Mouse (Mus musculus) layer of hippocampus, postnatal 25 days (tissue): ENCODE results near the gene Dlx3. TPM values are rescaled to one million over a fixed set of nuclear protein-coding genes. Genes with fewer than 3 reads are reported as not detected.
A peak's percentile ranks its signal among the peaks of the same experiment; 100 is the strongest.

ENCODE experiments used
- DNase-seq, 2 experiments: peaks; one replicate each; pipeline ENCODE4 v3.0.0; 2022; ENCODE audit warnings: mixed read lengths in 2 of 2, low spot score in 1 of 2; ENCODE audit errors: extremely low spot score in 1 of 2
- total RNA-seq, 2 experiments: library from RNA; stranded (reverse); gene quantifications; 2 replicates each; pipeline ENCODE4 v1.2.3; 2021

Dlx3 gene
- not detected for total RNA-seq

- DNase-seq: no peak
Observed at GRCm38 (mm10) chr11:95119990-95120632, at the start of gene Dlx3. Gene Dlx3 (plus strand): TSS chr11:95120119.

- DNase-seq: no peak
Observed at GRCm38 (mm10) chr11:95070140-95071107, 49.5 kb upstream of the Dlx3 start.

- DNase-seq: no peak
Observed at GRCm38 (mm10) chr11:95071266-95071665, 48.7 kb upstream of the Dlx3 start.

GRCm38 (mm10) chr11:95072136-95072535 lies 47.8 kb upstream of the Dlx3 start:
- no peak for DNase-seq

GRCm38 (mm10) chr11:95072804-95073203 lies 47.1 kb upstream of the Dlx3 start:
- no peak for DNase-seq

GRCm38 (mm10) chr11:95073835-95074234 lies 46.1 kb upstream of the Dlx3 start:
- DNase-seq: no peak

GRCm38 (mm10) chr11:95074694-95075093 lies 45.2 kb upstream of the Dlx3 start:
- no peak for DNase-seq

- DNase-seq: no peak
Observed at GRCm38 (mm10) chr11:95075197-95076040, 44.5 kb upstream of the Dlx3 start.

- DNase-seq: peak; percentile 26 to 32
Observed at GRCm38 (mm10) chr11:95076041-95076535, 43.8 kb upstream of the Dlx3 start.

GRCm38 (mm10) chr11:95076536-95077111 lies 43.3 kb upstream of the Dlx3 start, which contains the start of gene Itga3:
Gene Itga3 (minus strand): TSS chr11:95076801.
- DNase-seq: peak; percentile 35 to 36

GRCm38 (mm10) chr11:95077956-95078355 lies 42.0 kb upstream of the Dlx3 start:
- DNase-seq: no peak

- no peak for DNase-seq
Observed at GRCm38 (mm10) chr11:95079256-95079875, 40.6 kb upstream of the Dlx3 start.

- no peak for DNase-seq
Observed at GRCm38 (mm10) chr11:95080783-95081182, 39.1 kb upstream of the Dlx3 start.

- DNase-seq: no peak
Observed at GRCm38 (mm10) chr11:95082896-95083295, 37.0 kb upstream of the Dlx3 start.

- DNase-seq: no peak
Observed at GRCm38 (mm10) chr11:95084175-95084574, 35.7 kb upstream of the Dlx3 start.

GRCm38 (mm10) chr11:95084811-95085382 lies 35.0 kb upstream of the Dlx3 start:
- no peak for DNase-seq

GRCm38 (mm10) chr11:95085710-95086109 lies 34.2 kb upstream of the Dlx3 start:
- no peak for DNase-seq

GRCm38 (mm10) chr11:95086229-95086628 lies 33.7 kb upstream of the Dlx3 start:
- no peak for DNase-seq
